Mouse (Mus musculus) liver, embryonic 14.5 days (tissue): ENCODE measurements around the gene Ambra1.

Experiments
- CTCF ChIP-seq: IDR thresholded peaks from 2 replicates; pipeline ENCODE4 v1.5.1; 2016; ENCODE audit warnings: antibody characterized with exemption, low read depth, control low read depth
- EP300 ChIP-seq: IDR thresholded peaks from 2 replicates; pipeline ENCODE4 v1.6.1; 2016; ENCODE audit warnings: antibody characterized with exemption, low read depth

DNA sequence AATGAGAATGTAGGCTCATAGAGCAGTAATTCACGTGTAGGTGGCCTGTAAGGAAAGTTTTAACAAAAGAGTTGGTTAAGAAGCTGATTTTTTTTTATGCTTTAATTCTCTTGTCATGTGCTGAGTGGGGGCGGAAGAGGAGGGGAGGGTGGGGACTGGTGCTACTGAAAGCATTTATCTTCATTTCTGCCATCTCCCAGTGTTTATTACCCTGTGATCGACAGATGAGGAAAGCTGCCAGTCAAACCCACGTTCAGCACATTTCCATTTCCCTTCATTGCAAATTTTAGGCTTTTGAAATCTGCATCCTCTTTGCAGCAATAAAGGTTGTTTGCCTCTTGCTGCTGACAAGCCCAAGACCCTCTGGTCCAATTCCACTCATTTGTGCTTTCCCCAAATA, 129.5 kb downstream of the Ambra1 start:
- TF ChIP-seq CTCF: no peak
- TF ChIP-seq EP300: no peak
